Mouse (Mus musculus) megakaryocyte, adult 5-6 weeks (primary cell): ENCODE results near the gene Ntf3. TPM values are rescaled to one million over a fixed set of nuclear protein-coding genes. Genes with fewer than 3 reads are reported as not detected.

Source experiments
- ATAC-seq: 2 replicates; pipeline ENCODE4 v1.8.0; 2016; ENCODE audit warnings: mild to moderate bottlenecking, inconsistent platforms; ENCODE audit not compliant: poor library complexity, severe bottlenecking
- total RNA-seq, 2 experiments: library from RNA; stranded (forward) in 1 of 2; stranded (reverse) in 1 of 2; fragments of 153-499, 151-499 nt in 1 of 2; fragments of 221-1000, 200-1000 nt in 1 of 2; gene quantifications; 2 replicates each; pipeline versions ENCODE4 v1.2.3 to v1.2.4; 2015 to 2017

Ntf3 gene
- total RNA-seq, 2 experiments from 2014 or later: not detected

GRCm38 (mm10) chr6:126159279-126160066 lies 7.2 kb downstream of the Ntf3 start:
- ATAC-seq: no peak

- ATAC-seq: no peak
Measured at GRCm38 (mm10) chr6:126155928-126156327, 10.8 kb downstream of the Ntf3 start.

- no peak for ATAC-seq
Measured at GRCm38 (mm10) chr6:126154372-126154982, 12.2 kb downstream of the Ntf3 start.

GRCm38 (mm10) chr6:126153154-126153553 lies 13.6 kb downstream of the Ntf3 start:
- ATAC-seq: no peak

- ATAC-seq: no peak
Measured at GRCm38 (mm10) chr6:126143659-126144058, 23.1 kb downstream of the Ntf3 start.

GRCm38 (mm10) chr6:126142741-126143140 lies 24.0 kb downstream of the Ntf3 start:
- ATAC-seq: no peak

- no peak for ATAC-seq
Measured at GRCm38 (mm10) chr6:126142021-126142554, 24.6 kb downstream of the Ntf3 start.

- ATAC-seq: no peak
Measured at GRCm38 (mm10) chr6:126141472-126141871, 25.2 kb downstream of the Ntf3 start.

- ATAC-seq: no peak
Measured at GRCm38 (mm10) chr6:126140961-126141360, 25.7 kb downstream of the Ntf3 start.

- no peak for ATAC-seq
Measured at GRCm38 (mm10) chr6:126140416-126140815, 26.3 kb downstream of the Ntf3 start.

GRCm38 (mm10) chr6:126134155-126134906 lies 32.4 kb downstream of the Ntf3 start:
- no peak for ATAC-seq

GRCm38 (mm10) chr6:126128238-126128637 lies 38.5 kb downstream of the Ntf3 start:
- ATAC-seq: no peak

GRCm38 (mm10) chr6:126118247-126118646 lies 48.5 kb downstream of the Ntf3 start:
- no peak for ATAC-seq

GRCm38 (mm10) chr6:126117191-126117590 lies 49.5 kb downstream of the Ntf3 start:
- ATAC-seq: no peak

- no peak for ATAC-seq
Measured at GRCm38 (mm10) chr6:126114934-126115633, 51.6 kb downstream of the Ntf3 start.

- no peak for ATAC-seq
Measured at GRCm38 (mm10) chr6:126110892-126111835, 55.5 kb downstream of the Ntf3 start.

- no peak for ATAC-seq
Measured at GRCm38 (mm10) chr6:126109184-126109583, 57.5 kb downstream of the Ntf3 start.

GRCm38 (mm10) chr6:126108771-126109170 lies 57.9 kb downstream of the Ntf3 start:
- ATAC-seq: no peak

- no peak for ATAC-seq
Measured at GRCm38 (mm10) chr6:126107398-126107797, 59.3 kb downstream of the Ntf3 start.

- no peak for ATAC-seq
Measured at GRCm38 (mm10) chr6:126106798-126107173, 59.9 kb downstream of the Ntf3 start.
